Mouse (Mus musculus) adrenal gland, postnatal 36 days (tissue): ENCODE data around the gene Mrpl49. TPM values are rescaled to one million over a fixed set of nuclear protein-coding genes. Genes with fewer than 3 reads are reported as not detected.
"Not testable (repeated sequence)": the region's sequence is repeated elsewhere in the genome, so short reads cannot be mapped to it uniquely, and the experiment has no call there.

ENCODE experiments used
- DNase-seq, 2 experiments: peaks; one replicate each; pipeline ENCODE4 v3.0.0; 2021; ENCODE audit warnings: mixed read lengths in 1 of 2
- total RNA-seq, 2 experiments: library from RNA; stranded (reverse); gene quantifications; 2 replicates each; pipeline ENCODE4 v1.2.3; 2021

Mrpl49 gene
- total RNA-seq, 2 experiments from 2014 or later: 58.2 to 58.6 TPM

GRCm38 (mm10) chr19:6067011-6067723, 9.6 kb upstream of the Mrpl49 start:
- DNase-seq: peak; percentile 87 to 89

DNA sequence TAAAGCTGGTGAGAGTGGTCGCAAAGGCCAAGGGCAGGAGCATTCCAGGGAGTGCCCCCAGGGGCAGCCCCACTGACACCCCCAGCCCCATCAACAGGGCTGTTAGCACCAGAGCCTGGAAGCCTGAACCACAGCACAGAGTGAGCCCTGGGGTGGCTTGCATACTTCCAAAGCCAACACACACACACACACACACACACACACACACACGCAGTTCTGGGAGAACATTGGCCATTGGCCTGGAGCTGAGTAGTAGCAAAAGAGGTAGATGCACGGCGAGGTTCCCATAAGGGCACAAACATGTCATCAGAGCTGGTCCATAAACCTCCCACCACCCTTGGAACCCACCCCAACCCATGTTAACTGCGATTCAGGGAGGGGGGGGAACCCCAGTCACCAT, 9.0 kb upstream of the Mrpl49 start:
- no peak for DNase-seq

- no peak for DNase-seq
These were observed 5.5 kb upstream of the Mrpl49 start for GRCm38 (mm10) chr19:6063081-6063480.

DNA sequence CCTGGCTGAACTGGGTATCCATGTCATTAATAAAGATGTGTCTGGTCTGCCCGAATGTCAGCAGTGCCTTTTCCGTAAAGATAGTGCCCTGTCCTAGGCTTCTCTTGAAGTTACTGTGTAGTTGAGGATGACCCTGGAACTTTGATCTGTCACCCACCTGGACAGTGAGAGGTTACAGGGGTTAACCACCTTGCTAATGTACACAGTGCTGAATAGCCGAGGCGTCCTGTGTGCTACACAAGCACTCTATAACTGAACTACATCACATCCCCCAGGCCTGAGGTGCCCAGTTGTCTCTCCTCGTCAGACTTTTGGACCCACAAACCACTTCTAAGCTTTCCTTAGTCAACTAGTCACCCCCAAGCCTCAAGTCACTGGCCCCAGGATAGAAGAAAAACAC, 4.8 kb upstream of the Mrpl49 start:
- DNase-seq: no peak

- peak; percentile 53 to 65 for DNase-seq
These were observed 4.2 kb upstream of the Mrpl49 start for GRCm38 (mm10) chr19:6061641-6062302.

- DNase-seq: peak; percentile 94
These were observed 3.5 kb upstream of the Mrpl49 start, which contains the start of gene Znhit2 for GRCm38 (mm10) chr19:6061021-6061533. TSS of gene Znhit2 (plus strand) at chr19:6061192.

GRCm38 (mm10) chr19:6058966-6059365, 1.4 kb upstream of the Mrpl49 start:
- DNase-seq: no peak

- DNase-seq: no peak
These were observed 928 bp upstream of the Mrpl49 start for GRCm38 (mm10) chr19:6058513-6058912.

DNA sequence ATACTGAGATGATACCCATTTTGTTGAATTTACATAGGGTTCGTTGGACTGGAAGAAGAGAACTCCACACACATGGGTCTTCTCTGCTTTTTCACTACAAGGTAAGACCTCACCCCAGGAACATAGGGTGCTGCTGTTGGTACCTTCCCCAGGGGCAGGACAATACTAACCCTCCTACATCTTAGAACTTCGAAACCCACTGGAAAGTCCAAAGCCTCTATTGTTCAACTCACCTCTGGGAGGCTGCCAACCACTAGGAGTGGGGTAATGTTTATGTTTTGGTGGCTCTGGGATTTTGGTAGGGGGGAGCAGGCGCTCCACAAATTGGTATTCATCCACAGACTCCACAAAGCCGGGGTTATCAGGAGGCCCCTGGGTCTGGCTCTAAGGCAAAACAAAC, 889 bp downstream of the Mrpl49 start:
- no peak for DNase-seq

DNA sequence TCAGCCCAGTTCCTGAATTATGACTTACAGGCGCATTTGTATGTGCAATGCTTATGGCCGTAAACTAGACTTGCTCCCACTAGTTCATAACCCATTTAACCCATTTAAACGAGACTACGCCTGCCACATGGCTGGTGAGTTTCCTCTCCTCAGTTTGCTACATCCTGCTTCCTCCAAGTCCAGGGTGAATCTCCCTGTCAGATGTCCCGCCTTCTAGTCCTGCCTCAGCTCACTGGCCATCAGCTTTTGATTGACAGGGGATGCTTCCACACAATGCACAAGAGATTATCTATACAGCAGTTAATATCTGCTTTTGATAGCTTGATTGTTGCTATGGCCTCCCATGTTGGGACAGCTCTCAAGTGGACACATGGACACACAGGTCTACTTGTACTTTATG, 3.3 kb downstream of the Mrpl49 start:
- no peak for DNase-seq

GRCm38 (mm10) chr19:6052516-6052915, 5.1 kb downstream of the Mrpl49 start:
- peak in 1 of 2 experiments; percentile 24 for DNase-seq

DNA sequence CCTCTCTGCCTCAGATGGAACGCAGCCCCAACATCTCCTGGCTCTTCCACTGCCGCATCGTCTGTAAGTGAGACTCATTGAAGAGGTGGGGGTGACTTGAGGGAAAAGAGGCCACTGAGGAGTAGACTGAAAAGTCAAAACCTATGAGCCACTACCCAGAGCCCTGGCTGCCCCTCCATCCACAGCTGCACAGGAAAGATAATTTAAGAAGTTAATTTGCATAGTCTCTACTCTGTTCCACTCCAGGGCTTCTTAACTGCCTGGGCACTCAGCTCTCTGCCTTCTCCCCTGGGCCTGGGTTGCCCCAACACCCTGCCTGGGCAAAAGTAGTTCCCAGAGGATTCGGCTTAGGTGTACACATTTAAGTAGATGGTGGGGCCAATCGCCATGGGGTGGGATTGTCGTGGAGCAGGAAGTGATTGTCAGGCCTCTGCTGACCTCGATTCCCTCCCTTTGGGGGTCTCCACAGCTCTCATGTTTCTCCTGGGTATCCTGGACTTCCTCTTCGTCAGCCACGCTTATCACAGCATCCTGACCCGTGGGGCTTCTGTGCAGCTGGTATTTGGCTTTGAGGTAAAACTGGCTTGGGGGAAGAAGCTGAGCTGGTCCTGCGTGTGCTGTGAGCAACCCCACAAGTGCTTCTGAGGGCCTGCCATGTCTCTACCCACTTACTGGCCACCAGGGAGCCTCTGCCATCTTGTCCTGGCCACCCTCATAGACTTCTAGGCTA, 8.7 kb downstream of the Mrpl49 start:
- no peak for DNase-seq

DNA sequence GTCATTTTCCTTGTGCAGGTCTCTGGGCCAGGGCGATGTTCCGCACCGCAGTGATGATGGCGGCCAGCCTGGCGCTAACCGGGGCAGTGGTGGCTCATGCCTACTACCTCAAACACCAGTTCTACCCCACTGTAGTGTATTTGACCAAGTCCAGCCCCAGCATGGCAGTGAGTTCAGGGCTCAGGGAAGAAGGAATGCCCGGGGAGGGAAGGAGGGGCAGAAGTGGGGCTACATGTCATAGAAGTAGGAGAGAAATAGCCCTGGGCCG, 9.8 kb downstream of the Mrpl49 start:
- DNase-seq: no peak

GRCm38 (mm10) chr19:6047154-6047898, 10.3 kb downstream of the Mrpl49 start:
- peak; percentile 14 to 38 for DNase-seq

GRCm38 (mm10) chr19:6046294-6047153, 11.1 kb downstream of the Mrpl49 start, which contains the start of gene Syvn1:
TSS of gene Syvn1 (plus strand) at chr19:6046576.
- DNase-seq: peak; percentile 92 to 93

DNA sequence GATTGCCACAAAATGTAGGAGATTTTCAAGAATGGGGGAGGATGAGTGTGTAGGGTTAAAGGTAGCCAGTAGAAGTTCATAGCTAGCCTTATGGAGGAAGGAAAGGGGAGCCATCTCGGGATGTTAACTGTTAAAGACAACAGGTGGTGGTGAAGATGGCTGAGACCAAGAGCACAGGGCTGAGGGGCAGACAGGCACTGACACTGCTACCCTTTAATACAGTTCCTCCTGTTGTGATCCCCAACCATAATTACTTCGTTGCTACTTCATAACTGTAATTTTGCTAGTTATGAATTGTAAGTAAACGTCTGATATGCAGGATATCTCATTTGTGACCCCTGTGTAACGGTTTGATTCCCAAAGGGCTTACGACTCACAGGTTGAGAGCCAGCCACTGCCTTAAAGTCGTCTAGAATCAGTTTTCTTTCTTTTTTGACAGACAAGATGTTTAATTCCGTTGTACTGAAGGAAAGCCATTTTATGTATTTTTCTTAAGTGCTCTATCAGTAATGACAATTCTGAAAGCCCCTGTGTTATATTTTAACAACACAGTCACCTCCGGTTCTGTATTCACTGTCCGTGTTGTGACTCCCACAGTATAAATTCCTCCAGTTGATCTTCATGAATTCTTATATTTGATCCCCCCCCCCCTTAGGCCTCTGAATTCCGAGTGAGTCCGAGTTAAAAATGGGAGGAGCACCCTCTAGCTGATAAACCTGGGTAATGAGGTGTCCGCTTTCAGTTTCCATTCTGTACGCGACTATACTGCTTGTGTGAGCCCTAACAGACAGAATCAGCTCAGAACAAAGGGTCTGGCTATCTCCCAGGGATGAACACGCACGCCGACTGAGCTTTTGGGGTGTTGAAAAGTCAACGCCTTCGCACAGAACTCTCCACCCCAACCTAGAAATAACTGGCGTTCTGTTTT, 12.0 kb downstream of the Mrpl49 start:
- DNase-seq: no peak

DNA sequence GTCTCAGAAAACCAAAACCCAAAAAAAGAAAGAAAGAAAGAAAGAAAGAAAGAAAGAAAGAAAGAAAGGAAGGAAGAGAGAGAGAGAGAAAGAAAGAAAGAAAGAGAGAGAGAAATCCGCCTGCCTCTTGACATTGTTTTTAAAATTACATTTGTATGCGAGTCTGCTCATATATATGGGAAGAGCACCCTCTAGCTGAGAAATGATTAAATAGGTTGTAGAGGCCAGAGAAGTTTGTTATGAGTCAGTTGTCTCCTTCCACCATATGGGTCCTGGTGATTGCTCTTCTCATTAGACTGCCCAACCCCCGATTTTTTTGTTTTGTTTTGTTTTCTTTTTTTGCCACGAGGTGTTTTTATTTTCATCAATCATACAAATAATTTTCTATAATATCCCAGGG, 13.5 kb downstream of the Mrpl49 start:
- DNase-seq: not testable (repeated sequence)

- DNase-seq: no peak
These were observed 15.3 kb downstream of the Mrpl49 start for GRCm38 (mm10) chr19:6042293-6042692.

GRCm38 (mm10) chr19:6040002-6040401, 17.6 kb downstream of the Mrpl49 start:
- no peak for DNase-seq

GRCm38 (mm10) chr19:6038326-6038725, 19.3 kb downstream of the Mrpl49 start:
- no peak for DNase-seq
